Mouse (Mus musculus) embryo, embryonic 10 days (tissue): Measurements from ENCODE around the gene St6galnac3.

Experiments
- DNase-seq: peaks from one replicate; pipeline ENCODE4 v3.0.0-alpha.2; 2015; ENCODE audit warnings: low spot score

St6galnac3 gene

DNA sequence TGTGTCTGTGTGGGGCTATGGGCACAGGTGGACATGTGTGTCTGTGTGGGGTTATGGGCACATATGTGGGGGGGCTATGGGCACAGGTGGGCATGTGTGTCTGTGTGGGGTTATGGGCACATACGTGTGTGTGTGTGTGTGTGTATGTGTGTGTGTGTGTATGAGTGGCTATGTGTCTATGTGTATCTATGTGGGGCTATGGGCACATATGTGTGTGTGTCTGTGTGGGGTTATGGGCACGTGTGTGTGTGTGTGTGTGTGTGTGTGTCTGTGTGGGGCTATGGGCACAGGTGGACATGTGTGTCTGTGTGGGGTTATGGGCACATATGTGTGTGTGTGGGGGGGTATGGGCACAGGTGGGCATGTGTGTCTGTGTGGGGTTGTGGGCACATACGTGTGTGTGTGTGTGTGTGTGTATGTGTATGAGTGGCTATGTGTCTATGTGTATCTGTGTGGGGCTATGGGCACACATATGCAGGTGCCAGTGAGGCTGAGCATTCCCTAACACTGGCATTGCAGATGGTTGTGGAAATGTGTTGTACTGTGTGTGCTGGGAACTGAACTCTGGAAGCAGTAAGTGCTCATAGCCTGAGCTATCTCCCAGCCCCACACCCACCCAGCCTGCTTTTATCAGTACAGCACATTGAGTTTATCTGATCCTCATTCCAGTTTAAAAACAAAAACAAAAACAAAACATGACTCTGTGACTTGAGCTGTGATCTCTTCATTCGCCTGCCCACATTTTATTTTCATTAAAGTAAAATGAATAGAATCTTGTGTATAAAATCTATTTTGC is 8.6 kb upstream of the St6galnac3 start:
- no peak for DNase-seq

DNA sequence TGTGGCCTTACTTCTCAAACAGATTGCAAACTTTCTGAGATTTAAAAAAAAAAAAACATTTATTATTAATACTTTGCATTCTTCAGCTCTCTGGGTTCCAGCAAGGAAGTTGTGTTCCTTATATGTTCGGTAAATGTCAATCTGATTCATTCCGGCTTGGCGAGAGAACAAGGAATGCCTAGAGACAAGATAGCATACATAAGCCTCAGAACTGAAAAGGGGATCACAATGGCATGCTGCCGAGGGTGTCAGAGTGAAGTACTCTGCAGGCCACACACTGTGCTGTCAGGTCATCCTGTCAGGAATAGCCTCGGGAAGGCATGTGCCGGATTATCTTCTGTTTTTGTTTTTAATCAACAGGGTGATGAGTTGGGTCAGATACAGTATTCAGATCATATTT is 7.8 kb upstream of the St6galnac3 start:
- DNase-seq = peak; percentile 19

DNA sequence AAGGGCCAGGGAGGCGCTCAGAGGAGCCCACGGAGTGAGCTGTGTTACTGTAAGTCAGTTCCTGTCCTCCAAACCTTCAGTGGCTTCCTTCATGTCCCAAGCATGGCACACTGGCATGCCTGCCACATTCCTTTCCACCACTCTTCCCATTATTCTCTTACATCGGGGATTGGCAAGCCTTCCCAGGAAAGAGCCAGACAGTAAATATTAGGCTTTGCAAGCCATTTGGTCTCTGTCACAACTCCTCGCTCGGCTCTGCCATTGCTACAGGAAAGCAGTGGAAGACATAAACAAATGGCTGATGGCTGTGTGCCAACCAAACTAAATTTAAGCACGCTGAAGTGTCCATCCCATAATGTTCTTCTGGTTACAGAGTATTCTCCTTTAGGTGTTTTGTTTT is 7.1 kb upstream of the St6galnac3 start:
- DNase-seq = no peak

DNA sequence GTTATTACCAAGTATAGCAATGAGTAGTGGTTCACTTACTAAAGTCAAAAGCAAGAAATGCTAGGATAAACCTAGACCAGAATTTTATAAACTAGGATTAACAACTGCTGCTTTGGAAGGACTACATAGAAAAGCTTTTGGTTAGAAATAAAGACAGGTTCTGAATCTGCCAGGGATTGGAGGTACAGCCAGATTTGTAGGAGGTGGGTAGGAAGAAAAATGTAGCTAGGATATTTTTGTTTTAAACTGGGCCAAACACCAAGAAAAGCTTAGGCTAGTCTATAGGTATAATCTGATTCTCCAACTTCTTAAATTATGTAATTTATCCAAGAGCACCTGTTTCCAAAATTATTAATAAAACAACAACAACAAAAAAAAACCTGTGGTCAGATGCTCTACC is 3.6 kb upstream of the St6galnac3 start:
- DNase-seq = no peak

DNA sequence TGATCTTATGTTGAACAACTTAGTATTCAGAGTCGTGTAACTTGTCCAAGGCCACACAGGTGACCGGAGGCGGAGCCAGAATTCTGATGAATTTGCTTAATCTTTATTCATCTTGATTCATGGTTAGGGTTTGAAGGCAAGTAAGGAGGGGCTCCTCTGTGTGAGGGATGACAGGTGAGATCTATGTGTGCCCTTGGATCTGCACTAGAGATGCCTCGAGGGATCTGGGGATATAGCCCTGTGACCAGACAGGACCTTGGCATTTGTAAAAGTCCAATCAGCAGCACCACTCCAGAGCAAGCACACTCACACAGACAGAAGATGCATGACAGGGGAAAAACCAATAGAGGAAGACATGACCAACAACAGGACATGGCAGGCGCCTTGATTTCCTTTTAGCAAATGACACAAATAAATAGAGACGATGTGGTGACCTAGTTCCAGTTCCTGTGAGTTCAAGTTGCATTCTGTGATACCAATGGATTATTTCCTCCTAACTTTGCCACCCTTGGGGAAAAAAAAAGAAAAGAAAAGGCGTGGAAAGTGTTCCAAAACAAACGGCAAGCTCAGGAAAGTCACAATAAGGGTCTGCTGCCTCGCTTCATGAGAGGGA is 1.4 kb downstream of the St6galnac3 start:
- DNase-seq = no peak

DNA sequence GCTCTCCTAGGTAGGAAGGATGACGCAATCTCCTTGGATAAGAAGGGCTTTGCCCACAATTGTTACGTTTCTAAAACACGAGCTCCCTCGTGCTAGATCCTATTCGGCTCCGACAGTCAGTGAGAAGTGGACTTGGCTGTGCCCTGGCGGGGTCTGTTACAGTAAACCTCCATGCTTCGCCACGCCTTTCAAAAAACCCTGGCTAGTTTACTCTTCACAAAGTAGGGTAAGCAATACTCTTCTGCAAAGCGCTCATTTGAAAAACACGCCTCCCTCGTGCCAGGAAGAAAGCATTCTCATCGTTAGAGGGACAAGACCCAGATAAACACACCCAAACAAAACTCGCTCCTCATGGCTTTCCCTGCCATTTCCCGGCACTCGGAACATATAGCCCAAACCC is 3.4 kb downstream of the St6galnac3 start:
- no peak for DNase-seq

DNA sequence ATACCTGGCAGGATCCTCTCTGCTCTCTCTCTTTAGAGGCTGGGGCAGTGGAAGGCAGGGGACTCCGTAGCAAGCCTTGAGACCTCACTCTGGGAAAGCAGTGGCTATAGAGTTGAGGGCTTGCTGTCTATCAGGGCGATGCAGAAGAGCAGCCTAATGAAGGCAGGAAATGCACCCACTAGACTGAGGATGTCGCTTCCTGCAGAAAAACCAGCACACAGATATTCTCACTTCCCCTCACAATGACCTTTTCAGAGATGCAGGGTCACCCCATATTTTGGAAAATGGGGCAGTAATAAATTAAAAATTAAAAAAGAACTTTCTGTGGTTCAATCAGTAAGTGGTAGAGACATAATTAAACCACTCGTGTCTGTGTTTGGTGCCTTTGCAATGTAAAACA is 4.1 kb downstream of the St6galnac3 start:
- DNase-seq = no peak

DNA sequence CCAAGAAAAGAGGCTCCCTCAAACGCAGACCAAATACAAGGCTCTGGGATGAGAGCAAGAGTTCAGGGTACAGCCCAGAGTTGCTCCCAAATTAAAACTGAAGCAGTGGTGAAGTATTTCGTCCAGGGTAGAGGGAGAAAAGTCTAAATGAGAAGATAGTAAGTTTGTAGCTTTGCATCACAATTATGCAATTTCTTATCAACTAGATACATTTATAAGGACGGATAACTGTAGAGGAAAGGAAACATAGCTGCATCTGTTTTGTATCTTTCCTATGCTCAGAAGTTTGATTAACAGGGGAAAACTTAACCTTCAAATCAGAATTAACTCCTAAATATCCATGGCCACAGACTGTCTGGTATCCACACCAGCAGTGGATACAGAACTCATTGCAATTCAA is 4.7 kb downstream of the St6galnac3 start:
- no peak for DNase-seq

DNA sequence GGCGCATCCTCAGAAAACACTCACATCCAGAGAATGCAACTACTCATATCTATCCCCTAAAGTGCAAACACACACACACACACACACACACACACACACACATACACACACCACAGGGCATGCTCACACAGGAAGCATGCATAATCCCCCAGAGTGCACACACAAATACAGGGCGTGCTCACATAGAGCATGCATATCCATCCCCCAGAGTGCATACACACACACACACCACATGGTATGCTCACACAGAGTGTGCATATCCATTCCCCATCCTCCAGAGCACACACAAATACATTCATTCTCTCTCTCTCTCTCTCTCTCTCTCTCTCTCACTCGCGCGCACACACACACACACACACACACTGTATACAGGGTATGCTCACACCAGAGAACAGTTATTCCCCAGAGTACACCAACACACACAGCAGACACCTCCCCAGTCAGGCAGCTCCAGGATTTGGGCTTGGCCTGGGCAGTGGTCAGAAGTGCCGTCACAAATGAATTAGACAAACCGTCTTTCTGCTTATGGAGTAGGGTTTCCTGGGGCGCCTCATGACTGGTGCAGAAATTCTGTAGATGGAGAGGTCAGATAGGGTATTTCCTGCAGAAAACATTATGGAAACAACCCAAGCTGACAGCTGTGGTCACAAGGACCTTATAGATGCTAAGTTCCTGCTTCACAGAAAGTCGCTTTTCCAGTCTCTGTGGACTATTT is 5.6 kb downstream of the St6galnac3 start:
- DNase-seq = no peak

DNA sequence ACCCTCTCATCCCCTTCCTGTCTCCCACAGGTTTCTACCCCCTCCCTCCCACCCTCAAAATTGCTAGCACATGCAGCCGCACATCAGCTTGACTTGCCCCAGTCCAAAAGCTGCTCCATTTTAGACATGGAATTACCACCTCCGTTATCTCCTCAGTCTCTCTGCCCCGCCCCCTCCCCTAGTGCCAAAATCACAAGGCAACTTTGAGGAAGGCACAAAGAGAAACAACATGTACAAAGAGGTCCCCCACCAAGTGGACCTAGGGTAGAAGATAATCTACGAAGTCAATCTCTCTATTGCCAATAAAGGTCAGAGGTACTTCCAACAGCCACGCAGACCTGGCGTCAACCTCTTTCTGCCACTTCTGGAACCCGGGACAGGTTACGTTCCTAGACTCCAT is 6.2 kb downstream of the St6galnac3 start:
- no peak for DNase-seq

DNA sequence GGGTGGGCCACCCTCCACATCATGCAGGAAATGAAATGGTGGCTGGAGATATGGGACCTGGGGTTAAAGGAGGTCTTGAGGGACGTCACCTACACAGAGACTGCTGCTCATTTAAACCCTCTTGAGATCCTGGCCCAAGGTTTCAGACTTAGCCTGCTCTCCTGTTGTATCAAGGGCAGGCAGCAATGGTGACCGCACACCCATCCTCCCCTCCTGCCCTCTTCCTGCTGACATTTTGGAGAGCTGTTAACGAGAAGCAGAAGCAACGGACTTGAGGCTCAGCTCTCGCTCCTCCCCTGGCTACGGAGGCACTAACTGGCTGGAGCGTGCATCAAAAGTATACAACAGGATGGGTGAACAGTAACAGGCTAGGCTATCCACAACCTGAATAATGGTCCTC is 7.2 kb downstream of the St6galnac3 start:
- DNase-seq = no peak

DNA sequence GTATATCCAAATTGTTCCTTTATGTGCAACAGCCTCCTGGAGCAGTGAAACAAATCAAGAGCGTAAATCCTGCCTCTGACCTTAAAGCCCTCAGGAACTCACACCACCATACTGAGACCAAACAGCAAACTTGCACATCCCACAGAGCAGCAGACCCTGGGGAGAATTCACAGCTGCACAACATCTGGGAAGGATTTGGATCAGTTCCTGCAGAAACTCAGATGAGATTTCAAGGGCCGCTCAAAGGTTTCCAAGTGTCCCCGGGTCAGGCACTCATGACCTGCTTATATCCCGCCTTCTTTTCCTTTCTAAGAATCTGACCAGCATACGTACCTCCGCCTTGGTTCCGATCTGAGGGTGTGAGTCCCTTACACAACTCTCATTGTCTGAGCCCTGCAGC is 9.3 kb downstream of the St6galnac3 start:
- DNase-seq = peak; percentile 80

DNA sequence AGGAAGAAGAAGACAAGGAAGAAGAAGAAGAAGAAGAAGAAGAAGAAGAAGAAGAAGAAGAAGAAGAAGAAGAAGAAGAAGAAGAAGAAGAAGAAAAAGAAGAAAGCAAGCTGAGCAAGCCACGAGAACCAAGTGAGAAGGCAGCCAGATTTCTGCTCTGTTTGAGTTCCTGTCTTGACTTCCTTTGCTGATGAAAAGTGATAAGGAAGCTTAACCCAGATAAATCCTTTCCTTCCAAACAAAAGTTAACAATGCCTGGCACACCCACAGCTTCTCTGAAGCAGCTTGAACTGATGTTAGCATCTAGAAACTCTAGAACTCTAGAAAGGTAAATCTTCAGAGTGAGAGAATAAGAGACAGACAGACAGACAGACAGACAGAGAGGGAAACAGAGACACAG is 14.4 kb downstream of the St6galnac3 start:
- DNase-seq = no peak

DNA sequence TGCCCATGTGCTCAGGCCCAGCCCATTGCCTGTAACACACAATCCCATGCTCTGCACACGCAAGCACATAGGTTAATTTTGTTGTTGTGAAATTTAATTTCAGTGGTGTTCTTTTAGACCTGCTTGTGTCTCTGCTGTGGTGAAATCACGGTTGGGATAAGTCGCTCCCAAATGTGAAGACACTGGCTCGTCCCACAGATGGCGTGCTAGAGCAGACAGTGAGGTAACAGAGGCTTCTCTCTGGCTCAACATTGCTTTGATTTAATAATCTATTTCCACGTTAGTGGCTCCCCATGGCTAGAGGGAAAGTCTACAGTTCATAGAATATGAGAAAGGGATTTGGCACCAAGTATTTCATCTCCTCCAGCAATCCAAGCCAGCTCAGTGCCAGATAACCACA is 17.3 kb downstream of the St6galnac3 start:
- DNase-seq = no peak

DNA sequence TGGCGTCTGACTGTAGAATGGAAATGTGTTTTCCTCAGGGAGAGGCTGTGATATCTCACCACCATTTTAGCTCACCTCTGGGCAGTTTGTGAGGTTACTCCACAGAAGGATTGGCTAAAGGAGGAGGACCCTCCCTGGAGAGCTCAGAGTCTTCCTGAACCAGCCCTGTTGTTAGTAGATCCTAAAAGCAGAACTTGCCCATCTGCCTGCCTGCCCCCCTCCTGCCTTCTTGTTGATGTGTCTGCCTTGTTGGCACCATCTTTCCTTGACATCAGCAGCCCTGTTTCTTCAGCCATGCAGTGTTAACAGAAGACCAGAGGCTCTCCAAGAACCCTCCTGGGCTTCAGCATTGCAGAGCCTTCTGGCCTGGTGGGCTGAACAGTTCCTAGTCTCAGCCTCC is 18.1 kb downstream of the St6galnac3 start:
- no peak for DNase-seq

DNA sequence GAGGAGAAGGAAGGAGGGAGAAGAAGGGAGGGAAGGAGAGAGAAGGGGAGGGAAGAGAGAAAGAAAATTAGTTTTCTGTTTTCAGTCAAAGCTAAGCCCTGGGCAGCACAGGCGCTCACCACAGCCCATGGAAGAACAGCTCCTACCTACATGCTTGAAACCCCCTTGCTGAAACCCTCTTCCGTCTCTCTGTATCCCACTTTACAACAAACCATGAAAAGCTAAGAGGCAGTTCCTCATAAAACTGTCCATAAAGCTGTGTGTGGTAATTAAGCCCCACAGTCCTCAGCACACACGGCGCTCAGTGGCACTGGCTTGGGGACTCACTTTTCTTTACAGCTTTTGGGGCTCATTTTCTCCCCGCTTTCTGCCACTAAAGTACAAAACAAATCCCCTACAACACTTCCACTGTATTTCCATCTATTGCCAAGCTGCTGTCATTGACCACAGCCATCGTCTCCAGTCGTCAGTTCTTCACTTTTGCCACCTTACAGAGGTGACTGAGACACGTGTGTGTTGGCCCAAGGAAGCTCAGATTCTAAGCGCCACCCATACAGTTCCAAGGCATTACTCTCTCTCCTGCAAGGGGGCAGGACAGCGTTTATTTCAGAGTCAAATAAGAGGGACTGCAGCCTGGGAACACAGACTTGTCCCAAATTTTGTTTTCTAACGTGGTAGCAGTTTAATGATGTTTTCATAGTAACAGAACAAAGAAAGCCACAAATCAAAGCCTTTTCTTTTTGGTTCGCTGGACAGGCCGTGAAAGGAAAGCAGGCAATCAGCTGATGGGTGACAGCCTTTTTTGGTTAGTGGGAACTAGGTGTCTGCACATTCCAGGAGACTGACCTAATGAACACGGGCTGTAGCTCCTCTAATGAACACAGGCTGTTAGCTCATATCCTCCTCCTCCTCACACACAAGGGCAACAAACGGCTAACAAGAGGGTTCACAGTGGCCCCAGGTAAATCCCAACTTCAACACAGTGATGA is 22.9 kb downstream of the St6galnac3 start:
- peak; percentile 60 for DNase-seq

DNA sequence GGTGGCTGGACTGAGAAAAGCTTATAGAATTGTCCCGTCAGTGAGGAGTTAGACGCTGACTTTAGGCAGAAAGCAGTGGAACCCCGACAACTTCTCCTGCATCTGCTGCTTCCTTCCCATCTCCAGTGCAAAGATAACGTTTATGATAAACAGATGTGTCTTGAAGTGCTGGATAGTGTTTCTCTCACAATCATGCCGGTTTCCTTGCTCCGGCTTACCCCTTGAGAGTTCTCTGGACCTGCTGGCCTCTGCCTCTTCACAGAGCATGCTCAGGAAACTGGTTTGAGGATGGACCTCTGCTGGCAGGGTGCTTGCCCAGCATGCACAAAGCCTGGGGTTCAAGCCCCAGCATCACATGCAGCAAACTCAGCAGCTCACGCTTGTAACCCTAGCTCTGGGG is 23.8 kb downstream of the St6galnac3 start:
- DNase-seq = no peak

DNA sequence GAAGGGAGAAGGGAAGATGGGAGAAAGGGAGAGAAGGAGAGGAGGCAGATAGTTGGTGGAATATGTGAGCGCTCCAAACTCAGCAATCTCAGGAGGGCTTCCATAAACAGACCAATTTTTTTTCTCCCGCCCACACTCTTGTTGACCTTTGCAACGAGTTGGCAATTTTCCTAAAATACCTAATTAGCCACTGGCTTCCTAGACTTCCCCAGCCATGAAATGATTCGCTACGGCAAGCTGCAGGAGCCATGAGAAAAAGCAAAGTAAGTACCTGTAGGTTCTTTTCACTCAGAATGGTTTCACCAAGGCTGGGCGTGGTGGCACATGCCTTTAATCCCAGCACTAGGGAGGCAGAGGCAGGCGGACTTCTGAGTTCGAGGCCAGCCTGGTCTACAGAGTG is 25.9 kb downstream of the St6galnac3 start:
- DNase-seq = no peak

DNA sequence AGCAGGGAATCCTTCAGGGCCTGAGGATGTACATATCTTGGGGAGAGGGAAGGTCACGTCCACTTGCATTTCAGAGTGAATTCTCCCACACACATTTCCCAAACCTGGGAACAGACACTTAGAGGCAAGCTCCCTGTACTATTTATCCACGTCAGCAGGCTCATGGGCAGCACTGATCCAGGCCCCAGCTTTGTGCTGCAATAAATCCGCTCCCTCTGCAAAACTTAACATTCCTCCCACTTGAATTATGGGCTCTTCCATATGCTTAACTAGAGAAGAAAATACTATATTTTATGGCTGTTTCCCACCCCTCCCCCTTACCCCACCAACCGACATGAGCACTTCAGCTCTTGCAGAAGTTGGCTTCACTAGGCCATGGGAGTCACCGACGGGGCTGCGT is 32.0 kb downstream of the St6galnac3 start:
- DNase-seq = peak; percentile 32

DNA sequence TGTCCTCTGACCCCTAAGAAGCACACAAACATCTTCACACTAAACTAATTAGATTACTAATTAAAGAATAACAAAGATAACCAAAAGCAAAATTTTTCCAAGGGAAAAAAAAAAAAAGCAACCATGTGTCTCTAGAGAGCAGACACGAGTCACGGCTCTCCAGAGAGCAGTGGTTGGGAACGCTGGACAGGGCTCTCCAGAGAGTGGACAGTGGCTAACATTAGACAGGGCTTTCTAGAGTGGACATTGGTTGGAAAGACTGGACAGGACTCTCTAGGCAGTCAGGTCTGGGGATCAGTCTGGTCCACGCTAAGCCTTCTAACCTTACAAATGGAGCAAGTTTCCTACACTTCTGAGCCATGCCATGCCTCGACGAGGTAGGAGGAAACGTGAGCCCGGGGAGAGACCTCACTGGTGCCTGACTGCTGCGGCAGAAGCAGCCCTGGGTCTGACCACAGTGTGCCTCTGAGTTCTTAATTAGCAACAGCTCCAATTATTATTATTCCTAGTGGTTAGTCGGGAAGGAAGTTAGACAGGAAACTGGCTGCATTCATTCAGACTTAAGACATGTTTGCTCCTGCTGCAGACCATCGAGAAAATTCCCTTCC is 32.7 kb downstream of the St6galnac3 start:
- DNase-seq = peak; percentile 47

DNA sequence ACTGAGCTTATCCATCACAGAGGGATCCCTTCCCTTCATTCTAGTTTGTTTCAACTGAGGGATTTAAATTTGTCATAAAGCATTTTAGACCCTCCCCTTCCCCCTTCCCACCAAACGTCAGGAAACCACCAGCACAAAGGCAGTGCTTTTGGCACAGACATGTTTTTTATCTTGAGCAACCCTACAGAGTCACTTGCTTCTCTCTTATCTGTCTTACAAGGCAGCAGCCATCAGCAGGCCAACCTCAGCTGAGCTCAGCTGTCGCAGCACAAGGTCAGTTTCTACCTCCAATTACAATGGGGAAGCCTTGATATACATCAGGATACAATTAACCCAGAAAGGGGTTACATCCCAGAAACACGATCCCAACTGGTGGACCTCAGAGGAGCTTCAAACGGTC is 33.4 kb downstream of the St6galnac3 start:
- no peak for DNase-seq

DNA sequence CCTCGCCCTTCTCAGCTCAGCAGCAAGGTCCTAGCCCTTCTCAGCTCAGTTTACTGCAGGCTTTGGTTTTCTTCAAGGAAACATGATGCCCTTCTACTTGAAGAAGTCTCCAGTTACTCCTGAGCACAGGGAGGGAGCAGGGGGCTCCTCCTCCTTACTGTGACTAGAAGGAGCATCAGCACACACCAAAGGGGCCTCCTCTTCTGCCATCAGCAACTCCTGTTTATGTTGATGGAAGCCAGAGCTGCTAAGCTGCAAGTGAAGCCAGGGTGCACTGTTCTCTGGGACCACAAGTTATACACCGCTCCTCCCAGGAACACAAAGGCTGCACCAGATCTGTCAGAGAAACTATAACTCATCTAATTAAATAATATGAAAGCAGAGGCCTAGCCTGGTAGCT is 34.4 kb downstream of the St6galnac3 start:
- DNase-seq = peak; percentile 64
